Mouse (Mus musculus) megakaryocyte, embryonic 14.5 days (primary cell): Measurements from ENCODE around the gene Socs3.

ENCODE experiments used
- FLI1 ChIP-seq: IDR thresholded peaks from 2 replicates; pipeline ENCODE4 v1.6.1; 2012; ENCODE audit warnings: low read length, inconsistent platforms, mixed read lengths
- GATA1 ChIP-seq: IDR thresholded peaks from 3 replicates; pipeline ENCODE4 v1.6.1; 2012; ENCODE audit warnings: mixed read lengths, low read length, inconsistent platforms, borderline replicate concordance

DNA sequence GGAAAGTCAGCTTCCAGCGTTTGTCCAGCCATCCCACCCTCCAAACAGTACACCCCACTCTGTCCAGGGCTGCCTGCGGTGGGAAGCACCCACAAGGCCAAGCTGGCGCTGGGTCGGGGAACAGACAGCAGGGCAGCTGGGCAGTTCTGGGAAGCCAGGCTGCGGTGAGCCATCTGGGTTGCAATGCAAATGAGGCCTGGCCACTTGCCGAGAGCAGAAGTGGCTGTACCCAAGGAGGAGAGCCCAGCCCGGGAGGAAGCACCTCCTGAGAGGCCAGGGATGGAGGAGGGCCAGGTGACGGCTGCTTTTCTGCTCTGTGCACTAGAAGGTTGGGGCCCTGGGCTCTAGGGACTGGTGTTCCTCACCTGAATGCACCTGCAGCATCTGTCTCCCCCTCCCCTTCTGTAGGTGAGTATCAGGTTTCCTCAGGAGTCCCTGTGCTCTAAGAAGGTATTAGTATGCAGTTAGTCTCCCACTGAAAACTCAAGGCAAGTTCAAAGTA, 6.3 kb upstream of the Socs3 start:
- TF ChIP-seq GATA1 (no peak), FLI1 (no peak)
